Mouse (Mus musculus): ENCODE data around the gene Atf6b.

DNA sequence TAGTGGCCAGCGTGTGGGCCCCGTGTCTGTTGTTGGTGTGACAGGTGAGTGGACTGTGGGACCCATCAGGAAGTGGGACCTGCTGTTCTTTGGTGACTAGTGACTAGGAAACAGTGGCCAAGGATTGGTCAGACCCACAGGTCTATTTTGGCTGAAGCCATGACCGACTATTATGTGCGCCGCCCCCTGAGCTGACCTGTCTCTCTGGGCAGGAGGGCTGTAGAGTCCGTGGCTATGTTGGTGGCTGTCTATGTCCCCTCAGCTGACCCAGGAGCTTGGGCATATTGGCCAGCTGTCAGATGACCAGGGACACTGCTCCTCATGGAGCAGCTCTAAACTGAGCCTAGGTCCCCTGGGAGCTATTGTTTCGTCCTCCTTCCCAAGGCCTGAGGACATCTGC lies 41.9 kb downstream of the Atf6b start:
- TF ChIP-seq EP300 (IDR thresholded peaks at IDR 0.05; ENCODE audit: low read depth) (no peak), CTCF (IDR thresholded peaks at IDR 0.05; ENCODE audit: low read depth) (no peak)

All from liver, embryonic 14.5 days (tissue).